Mouse (Mus musculus): ENCODE data around the gene Klf16. TPM values are rescaled to one million over a fixed set of nuclear protein-coding genes. Genes with fewer than 3 reads are reported as not detected.

Klf16 gene
- polyA plus RNA-seq, 1 experiment = 33.2 TPM

DNA sequence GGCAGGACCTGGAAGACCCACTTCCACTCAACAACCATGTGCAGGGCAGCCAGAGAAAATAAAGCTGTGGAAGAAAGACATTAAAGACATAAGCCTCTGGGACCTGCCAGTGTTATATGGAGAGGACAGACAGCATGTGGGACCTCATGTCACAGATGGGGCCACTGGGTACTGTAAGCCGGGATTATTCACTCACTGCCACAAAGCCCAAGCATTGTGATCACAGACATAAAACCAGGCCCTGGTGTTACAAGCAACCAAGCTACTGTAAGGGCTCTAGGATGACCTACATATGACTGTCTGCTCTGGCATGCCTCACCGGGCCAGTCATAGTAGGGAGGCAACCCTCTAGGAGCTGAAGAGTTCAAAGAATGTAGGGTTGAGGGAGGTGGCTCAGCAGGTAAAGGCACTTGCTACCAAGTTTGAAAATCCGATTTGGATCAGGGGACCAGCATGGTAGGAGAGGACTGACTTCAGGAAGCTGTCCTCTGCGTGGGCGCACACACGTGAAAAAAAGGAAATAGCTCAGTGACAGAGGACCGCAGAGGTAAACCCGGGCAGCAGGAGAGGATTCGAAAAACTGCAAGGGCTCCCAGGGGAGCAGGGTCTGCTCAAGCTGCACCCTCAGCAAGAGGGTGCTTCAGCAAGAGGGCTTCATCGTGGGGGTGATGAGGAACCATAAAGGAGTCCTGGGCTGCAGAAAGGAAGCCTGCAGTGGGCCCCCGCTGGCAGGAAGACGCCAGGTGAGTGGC, 12.2 kb upstream of the Klf16 start:
- TF ChIP-seq CTCF (IDR thresholded peaks at IDR 0.05; ENCODE audit: extremely low read depth, insufficient read length, insufficient replicate concordance, low read depth, low read length) (no peak), POLR2A (IDR thresholded peaks at IDR 0.05; ENCODE audit: low read depth, low read length) (no peak)
- 3% methylated on average over 12 of the region's 12 CpGs for WGBS
- Histone ChIP-seq H3K36me3 (ENCODE audit: control insufficient read depth, insufficient read depth, low read length) (peaks cover 17% of the 10 kb centered on the region; the same call in 1 of the 2 replicates), H3K4me1 (ENCODE audit: control insufficient read depth, insufficient read depth, insufficient read length, low read length) (peaks cover 37% of the 10 kb centered on the region), H3K27ac (ENCODE audit: insufficient read depth, low read depth, low read length) (peak overlapping the region; percentile 66), H3K4me3 (ENCODE audit: low read depth, low read length) (peak overlapping the region; percentile 98), H3K27me3 (ENCODE audit: control insufficient read depth, insufficient read depth, low read length) (no peaks in the 10 kb centered on the region)

GRCm38 (mm10) chr10:80587305-80587657, 10.2 kb upstream of the Klf16 start:
- Histone ChIP-seq H3K36me3 (ENCODE audit: control insufficient read depth, insufficient read depth, low read length) (peaks cover 25% of the 10 kb centered on the region; the same call in 1 of the 2 replicates), H3K27me3 (ENCODE audit: control insufficient read depth, insufficient read depth, low read length) (no peaks in the 10 kb centered on the region), H3K4me1 (ENCODE audit: control insufficient read depth, insufficient read depth, insufficient read length, low read length) (peaks cover 43% of the 10 kb centered on the region), H3K27ac (ENCODE audit: insufficient read depth, low read depth, low read length) (peak overlapping the region; percentile 32), H3K4me3 (ENCODE audit: low read depth, low read length) (no peak overlapping the region)
- TF ChIP-seq CTCF (IDR thresholded peaks at IDR 0.05; ENCODE audit: extremely low read depth, insufficient read length, insufficient replicate concordance, low read depth, low read length) (no peak), POLR2A (IDR thresholded peaks at IDR 0.05; ENCODE audit: low read depth, low read length) (no peak)
- 23% methylated on average over 4 of the region's 4 CpGs for WGBS

DNA sequence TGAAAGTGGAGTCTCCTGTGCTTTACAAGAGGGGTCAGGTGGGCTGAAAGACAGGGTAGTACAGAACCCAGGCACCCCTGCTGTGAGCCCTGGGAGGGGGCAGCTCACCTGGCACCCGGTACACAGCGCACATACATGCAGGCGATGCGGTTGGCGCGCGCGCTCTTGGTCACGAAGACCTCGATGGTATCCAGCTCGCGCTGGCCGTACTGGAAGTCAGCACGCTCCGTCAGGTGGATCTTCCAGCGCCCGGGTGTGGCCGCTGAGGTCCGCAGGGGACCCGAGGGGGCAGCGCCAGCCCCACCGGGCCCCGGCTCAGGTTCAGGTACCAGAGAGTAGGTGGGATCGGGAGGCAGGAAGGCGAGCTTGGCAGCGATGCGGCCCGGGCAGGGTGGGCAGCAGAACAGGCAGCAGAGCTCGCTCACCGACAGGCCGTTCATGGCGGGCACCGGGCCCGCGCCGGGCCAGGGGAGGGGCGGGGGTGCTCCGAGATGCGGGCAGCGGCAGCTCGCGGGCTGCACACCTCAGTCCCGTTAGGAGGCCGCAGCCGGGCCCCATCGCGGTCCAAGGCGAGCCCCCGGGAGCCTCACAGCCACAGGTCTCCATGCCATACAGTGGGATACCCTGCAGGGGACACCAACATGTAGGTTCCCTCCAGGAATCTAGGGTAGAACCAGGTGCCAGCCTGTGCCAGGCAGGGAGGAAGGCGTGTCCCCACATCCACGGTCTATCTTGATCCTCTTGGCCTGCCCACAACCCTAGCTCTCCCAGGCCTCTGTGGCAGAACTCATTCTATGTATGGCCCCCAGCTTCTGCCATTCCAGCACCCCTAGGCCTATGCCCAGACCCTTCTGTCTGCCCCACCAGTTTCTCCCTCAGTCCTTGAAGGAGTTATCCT, 9.5 kb upstream of the Klf16 start:
- 88% methylated on average over 44 of the region's 51 CpGs for WGBS
- Histone ChIP-seq H3K36me3 (ENCODE audit: control insufficient read depth, insufficient read depth, low read length) (peaks cover 25% of the 10 kb centered on the region; the same call in 1 of the 2 replicates), H3K4me3 (ENCODE audit: low read depth, low read length) (peak overlapping the region; percentile 23), H3K27me3 (ENCODE audit: control insufficient read depth, insufficient read depth, low read length) (no peaks in the 10 kb centered on the region), H3K4me1 (ENCODE audit: control insufficient read depth, insufficient read depth, insufficient read length, low read length) (peaks cover 43% of the 10 kb centered on the region), H3K27ac (ENCODE audit: insufficient read depth, low read depth, low read length) (peak overlapping the region; percentile 33)
- TF ChIP-seq CTCF (IDR thresholded peaks at IDR 0.05; ENCODE audit: extremely low read depth, insufficient read length, insufficient replicate concordance, low read depth, low read length) (no peak), POLR2A (IDR thresholded peaks at IDR 0.05; ENCODE audit: low read depth, low read length) (no peak)

- Histone ChIP-seq H3K4me1 (ENCODE audit: control insufficient read depth, insufficient read depth, insufficient read length, low read length) (peaks cover 43% of the 10 kb centered on the region), H3K4me3 (ENCODE audit: low read depth, low read length) (no peak overlapping the region), H3K27ac (ENCODE audit: insufficient read depth, low read depth, low read length) (no peak overlapping the region), H3K27me3 (ENCODE audit: control insufficient read depth, insufficient read depth, low read length) (no peaks in the 10 kb centered on the region), H3K36me3 (ENCODE audit: control insufficient read depth, insufficient read depth, low read length) (peaks cover 25% of the 10 kb centered on the region; the same call in 1 of the 2 replicates)
- TF ChIP-seq CTCF (IDR thresholded peaks at IDR 0.05; ENCODE audit: extremely low read depth, insufficient read length, insufficient replicate concordance, low read depth, low read length) (no peak), POLR2A (IDR thresholded peaks at IDR 0.05; ENCODE audit: low read depth, low read length) (no peak)
- WGBS = 90% methylated on average over 8 of the region's 8 CpGs
Observed at GRCm38 (mm10) chr10:80585581-80585980, 8.5 kb upstream of the Klf16 start.

GRCm38 (mm10) chr10:80584642-80585552, 7.8 kb upstream of the Klf16 start:
- WGBS = 67% methylated on average over 12 of the region's 12 CpGs
- peaks cover 43% of the 10 kb centered on the region for H3K4me1 ChIP-seq (ENCODE audit: control insufficient read depth, insufficient read depth, insufficient read length, low read length)
- no peak overlapping the region for H3K4me3 ChIP-seq (ENCODE audit: low read depth, low read length)
- no peaks in the 10 kb centered on the region for H3K27me3 ChIP-seq (ENCODE audit: control insufficient read depth, insufficient read depth, low read length)
- H3K36me3 ChIP-seq (ENCODE audit: control insufficient read depth, insufficient read depth, low read length) = peaks cover 25% of the 10 kb centered on the region; the same call in 1 of the 2 replicates
- peak overlapping the region; percentile 6; the same call in 1 of the 2 replicates for H3K27ac ChIP-seq (ENCODE audit: insufficient read depth, low read depth, low read length)
- TF ChIP-seq CTCF (IDR thresholded peaks at IDR 0.05; ENCODE audit: extremely low read depth, insufficient read length, insufficient replicate concordance, low read depth, low read length) (no peak), POLR2A (IDR thresholded peaks at IDR 0.05; ENCODE audit: low read depth, low read length) (no peak)

GRCm38 (mm10) chr10:80584045-80584488, 6.9 kb upstream of the Klf16 start:
- Histone ChIP-seq H3K27ac (ENCODE audit: insufficient read depth, low read depth, low read length) (peak overlapping the region; percentile 6; the same call in 1 of the 2 replicates), H3K4me1 (ENCODE audit: control insufficient read depth, insufficient read depth, insufficient read length, low read length) (peaks cover 47% of the 10 kb centered on the region)

More at GRCm38 (mm10) chr10:80584045-80584488, 6.9 kb upstream of the Klf16 start:
- peaks cover 25% of the 10 kb centered on the region; the same call in 1 of the 2 replicates for H3K36me3 ChIP-seq (ENCODE audit: control insufficient read depth, insufficient read depth, low read length)
- H3K4me3 ChIP-seq (ENCODE audit: low read depth, low read length) = no peak overlapping the region
- 35% methylated on average over 12 of the region's 12 CpGs for WGBS
- H3K27me3 ChIP-seq (ENCODE audit: control insufficient read depth, insufficient read depth, low read length) = no peaks in the 10 kb centered on the region
- TF ChIP-seq POLR2A (IDR thresholded peaks at IDR 0.05; ENCODE audit: low read depth, low read length) (no peak), CTCF (IDR thresholded peaks at IDR 0.05; ENCODE audit: extremely low read depth, insufficient read length, insufficient replicate concordance, low read depth, low read length) (no peak)

Measured in small intestine, adult 2 months (tissue).